Mouse (Mus musculus) ES-Bruce4 (cell line): ENCODE measurements around the gene Nbl1.

Experiments
- CTCF ChIP-seq: IDR thresholded peaks from one replicate; pipeline ENCODE4 v1.8.1; 2011; ENCODE audit warnings: low read depth, low read length
- EP300 ChIP-seq: IDR thresholded peaks from 2 replicates; pipeline ENCODE4 v1.6.1; 2011; ENCODE audit warnings: low read depth, low read length; ENCODE audit not compliant: insufficient read depth
- POLR2A ChIP-seq: IDR thresholded peaks from one replicate; pipeline ENCODE4 v1.8.1; 2011; ENCODE audit warnings: low read length; ENCODE audit not compliant: insufficient read depth

GRCm38 (mm10) chr4:139078726-139079125 lies 14.1 kb downstream of the Nbl1 start:
- TF ChIP-seq POLR2A = no peak
- TF ChIP-seq CTCF = no peak
- TF ChIP-seq EP300 = no peak
